Mouse (Mus musculus): Measurements from ENCODE around the gene Veph1.
"Not testable (repeated sequence)": the region's sequence is repeated elsewhere in the genome, so short reads cannot be mapped to it uniquely, and the experiment has no call there.

The Veph1 gene

GRCm38 (mm10) chr3:66296545-66296944, at the start of gene Veph1:
Veph1 (minus strand) TSS chr3:66296837.
- DNase-seq = no peak

GRCm38 (mm10) chr3:66340742-66341141, 44.1 kb upstream of the Veph1 start:
- no peak for DNase-seq

GRCm38 (mm10) chr3:66332401-66332729, 35.7 kb upstream of the Veph1 start:
- no peak for DNase-seq

- peak; percentile 10 to 27 for DNase-seq
Observed at GRCm38 (mm10) chr3:66331592-66332400, 35.2 kb upstream of the Veph1 start.

- no peak for DNase-seq
Observed at GRCm38 (mm10) chr3:66330896-66331579, 34.4 kb upstream of the Veph1 start.

- no peak for DNase-seq
Observed at GRCm38 (mm10) chr3:66325962-66326834, 29.6 kb upstream of the Veph1 start.

- DNase-seq = no peak
Observed at GRCm38 (mm10) chr3:66325486-66325951, 28.9 kb upstream of the Veph1 start.

- no peak for DNase-seq
Observed at GRCm38 (mm10) chr3:66314793-66315715, 18.4 kb upstream of the Veph1 start.

- DNase-seq = no peak
Observed at GRCm38 (mm10) chr3:66310586-66310985, 13.9 kb upstream of the Veph1 start.

- no peak for DNase-seq
Observed at GRCm38 (mm10) chr3:66309531-66309930, 12.9 kb upstream of the Veph1 start.

- DNase-seq = no peak
Observed at GRCm38 (mm10) chr3:66295236-66295635, 1.4 kb downstream of the Veph1 start.

- no peak for DNase-seq
Observed at GRCm38 (mm10) chr3:66294729-66295128, 1.9 kb downstream of the Veph1 start.

GRCm38 (mm10) chr3:66292356-66292946, 4.2 kb downstream of the Veph1 start:
- DNase-seq = no peak

GRCm38 (mm10) chr3:66263270-66263669, 33.4 kb downstream of the Veph1 start:
- DNase-seq = no peak

GRCm38 (mm10) chr3:66262319-66262718, 34.3 kb downstream of the Veph1 start:
- no peak for DNase-seq

- DNase-seq = no peak
Observed at GRCm38 (mm10) chr3:66254504-66255105, 42.0 kb downstream of the Veph1 start.

GRCm38 (mm10) chr3:66251842-66252241, 44.8 kb downstream of the Veph1 start:
- DNase-seq = no peak

GRCm38 (mm10) chr3:66240476-66240875, 56.2 kb downstream of the Veph1 start:
- no peak for DNase-seq

GRCm38 (mm10) chr3:66236234-66236871, 60.3 kb downstream of the Veph1 start:
- not testable (repeated sequence) for DNase-seq

- DNase-seq = no peak
Observed at GRCm38 (mm10) chr3:66224931-66225537, 71.6 kb downstream of the Veph1 start.
